Mouse (Mus musculus): ENCODE measurements at regions not wholly inside any gene's neighbourhood (a gene's known extent, or its start where the extent isn't known, plus 50 kb on each side); places are given as distances from the start of the nearest gene placed in this dataset.

DNA sequence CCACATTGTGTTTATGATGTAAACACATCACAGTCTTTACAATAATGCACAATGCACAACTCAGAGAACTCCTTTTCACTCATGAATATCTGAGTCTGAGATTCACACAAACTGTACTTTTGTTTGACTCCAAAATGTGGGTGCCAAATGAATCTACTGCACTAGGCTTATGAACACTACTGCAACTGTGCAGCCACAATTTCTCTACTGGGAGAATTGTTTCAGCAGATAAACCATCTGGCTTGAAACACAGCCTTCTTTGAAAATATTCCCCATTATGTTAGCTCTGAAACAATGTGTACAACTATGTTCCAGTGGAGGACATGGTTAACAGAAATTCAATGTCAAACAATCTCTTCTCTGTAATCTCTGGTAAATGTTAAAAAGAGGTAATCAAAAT lies 166.6 kb upstream of the Zeb2 start:
- TF ChIP-seq CTCF (IDR thresholded peaks at IDR 0.05; ENCODE audit: insufficient read depth, low read length) (no peak), POLR2A (IDR thresholded peaks at IDR 0.05; ENCODE audit: borderline replicate concordance, extremely low read depth, low read depth, low read length) (no peak)

Data from lung, adult 2 months (tissue).